Mouse (Mus musculus) C2C12 (cell line): ENCODE data around the gene Ppp2r1b.

Experiments used
- CTCF ChIP-seq: IDR thresholded peaks from one replicate; pipeline ENCODE4 v1.5.1; 2011; ENCODE audit not compliant: control insufficient read depth, insufficient read depth, insufficient read length
- FOSL1 ChIP-seq: IDR thresholded peaks from one replicate; pipeline ENCODE4 v1.8.0; 2011; ENCODE audit warnings: mild to moderate bottlenecking, low read length; ENCODE audit not compliant: poor library complexity, insufficient read depth, severe bottlenecking
- MAX ChIP-seq: IDR thresholded peaks from one replicate; pipeline ENCODE4 v1.6.1; 2011; ENCODE audit warnings: mild to moderate bottlenecking, control low read depth
- USF1 ChIP-seq: IDR thresholded peaks from one replicate; pipeline ENCODE4 v1.6.1; 2011; ENCODE audit warnings: low read depth, mild to moderate bottlenecking, control low read depth, moderate library complexity

- no peak for TF ChIP-seq CTCF
- no peak for TF ChIP-seq FOSL1
- TF ChIP-seq USF1: no peak
- TF ChIP-seq MAX: no peak
Observed at GRCm38 (mm10) chr9:50800985-50801384, 44.1 kb upstream of the Ppp2r1b start.
